Mouse (Mus musculus) hindbrain, embryonic 11.5 days (tissue): ENCODE measurements around the gene Tec. TPM values are rescaled to one million over a fixed set of nuclear protein-coding genes. Genes with fewer than 3 reads are reported as not detected.

ENCODE experiments used
- ATAC-seq: fragments of 200-750 bp; cut with Nextera tagmentation; 2 replicates; pipeline ENCODE4 v1.8.0; 2017; ENCODE audit warnings: mild to moderate bottlenecking, moderate TSS enrichment, moderate library complexity; ENCODE audit not compliant: low FRiP score
- DNase-seq: peaks from one replicate; pipeline ENCODE4 v3.0.0-alpha.2; 2015; ENCODE audit warnings: low spot score
- H3K27ac ChIP-seq: fragments of 300-500 bp; sonication (generic); 2 replicates; pipeline ENCODE4 v1.5.1; 2014; ENCODE audit warnings: mild to moderate bottlenecking, low read depth, low read length
- H3K27me3 ChIP-seq: fragments of 300-500 bp; sonication (generic); 2 replicates; pipeline ENCODE4 v1.6.1; 2014; ENCODE audit warnings: mild to moderate bottlenecking, low read length, moderate library complexity, mixed read lengths; ENCODE audit not compliant: control insufficient read depth, insufficient read depth
- H3K36me3 ChIP-seq: fragments of 300-500 bp; sonication (generic); 2 replicates; pipeline ENCODE4 v1.6.1; 2014; ENCODE audit warnings: mild to moderate bottlenecking, low read length, moderate library complexity, mixed read lengths; ENCODE audit not compliant: control insufficient read depth, insufficient read depth
- H3K4me1 ChIP-seq: fragments of 300-500 bp; sonication (generic); replicated peaks from 2 replicates; pipeline ENCODE4 v1.6.1; 2014; ENCODE audit warnings: low read length, mixed read lengths; ENCODE audit not compliant: control insufficient read depth, insufficient read depth
- H3K4me2 ChIP-seq: fragments of 300-500 bp; sonication (generic); replicated peaks from 2 replicates; pipeline ENCODE4 v1.6.1; 2014; ENCODE audit warnings: mild to moderate bottlenecking, low read depth, low read length
- H3K4me3 ChIP-seq: fragments of 300-500 bp; sonication (generic); 2 replicates; pipeline ENCODE4 v1.5.1; 2014; ENCODE audit warnings: low read depth, low read length
- H3K9ac ChIP-seq: fragments of 300-500 bp; sonication (generic); 2 replicates; pipeline ENCODE4 v1.6.1; 2014; ENCODE audit warnings: low read depth, low read length
- H3K9me3 ChIP-seq: fragments of 300-500 bp; sonication (generic); 2 replicates; pipeline ENCODE4 v1.6.1; 2016; ENCODE audit warnings: low read length; ENCODE audit not compliant: control insufficient read depth
- WGBS: fragments of 180-500 bp; shearing (Covaris S2); extraction: QIAGEN DNeasy Blood & Tissue Kit; methylation state at CpG from one replicate; pipeline ENCODE4 v1.1.7; 2014; 5-methylcytosine and 5-hydroxymethylcytosine counted together
- polyA plus RNA-seq: library from polyadenylated mRNA; unstranded; fragments of >200 nt; fragmentation: Nextera tagmentation; extraction: Ambion mirVana; gene quantifications from 2 replicates; pipeline ENCODE4 v1.2.1, GENCODE M21; 2014

Gene Tec
- polyA plus RNA-seq, 1 experiment from 2014 or later = 5.3 TPM

DNA sequence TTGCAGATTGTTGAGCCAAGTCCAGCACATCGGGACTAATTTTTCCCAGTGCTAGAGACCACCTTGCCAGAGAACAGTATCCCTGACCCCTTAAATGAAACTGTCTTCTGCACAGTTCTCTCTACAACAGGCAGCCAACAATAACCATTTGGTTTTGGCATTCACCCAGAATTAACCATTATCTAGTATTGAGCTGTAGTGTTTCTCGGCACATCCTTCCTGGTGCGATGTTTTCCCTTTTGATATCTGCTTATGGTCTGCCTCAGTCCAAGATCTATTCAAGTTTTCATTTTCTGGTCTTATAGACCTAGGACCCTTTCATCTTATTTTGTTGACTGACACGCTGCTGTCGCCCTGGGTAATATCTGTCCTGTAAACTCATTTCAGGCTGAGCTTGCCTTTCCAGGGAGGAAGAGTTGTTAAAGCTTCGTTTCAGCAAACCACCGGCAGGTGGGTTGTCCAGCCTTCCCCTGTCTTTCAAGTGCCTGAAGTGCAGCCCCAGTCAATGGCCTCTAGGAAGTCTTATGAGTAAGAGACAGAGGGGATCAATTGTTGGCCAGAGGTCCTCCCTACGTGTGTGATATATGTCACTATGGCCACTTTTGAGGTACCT lies 40.1 kb upstream of the Tec start:
- no peak overlapping the region for H3K9ac ChIP-seq
- WGBS = 86% methylated on average over 8 of the region's 8 CpGs
- ATAC-seq (no peak), DNase-seq (no peak)
- no peaks in the 10 kb centered on the region for H3K36me3 ChIP-seq
- H3K4me2 ChIP-seq = no peak overlapping the region
- H3K27ac ChIP-seq = no peak overlapping the region
- H3K4me3 ChIP-seq = no peak overlapping the region
- H3K4me1 ChIP-seq = no peaks in the 10 kb centered on the region
- H3K9me3 ChIP-seq = no peaks in the 10 kb centered on the region
- H3K27me3 ChIP-seq = no peaks in the 10 kb centered on the region

DNA sequence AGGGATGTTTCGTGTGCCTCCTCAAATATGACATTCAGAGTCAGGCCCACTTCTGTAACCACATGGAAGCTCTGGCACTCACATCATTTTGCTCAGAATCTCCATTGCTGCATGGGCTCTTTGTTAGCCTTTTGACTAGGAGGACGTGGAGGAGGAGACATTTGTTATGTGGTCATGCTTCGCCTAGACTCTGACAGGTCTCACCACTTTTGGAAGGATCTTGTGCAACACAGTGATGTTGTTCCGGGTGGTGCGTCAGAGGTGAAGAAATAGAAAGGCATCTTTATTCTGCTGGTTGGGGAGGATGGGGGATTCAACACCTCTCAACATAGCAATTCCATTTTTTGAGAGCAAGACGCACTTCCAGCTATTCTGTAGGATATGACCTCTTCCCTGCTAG lies 39.1 kb upstream of the Tec start:
- Histone ChIP-seq H3K4me2 (no peak overlapping the region), H3K4me1 (no peaks in the 10 kb centered on the region), H3K27ac (no peak overlapping the region), H3K27me3 (no peaks in the 10 kb centered on the region), H3K36me3 (no peaks in the 10 kb centered on the region), H3K9ac (no peak overlapping the region), H3K9me3 (no peaks in the 10 kb centered on the region), H3K4me3 (no peak overlapping the region)
- DNase-seq (no peak), ATAC-seq (no peak)
- 87% methylated on average over 6 of the region's 6 CpGs for WGBS

DNA sequence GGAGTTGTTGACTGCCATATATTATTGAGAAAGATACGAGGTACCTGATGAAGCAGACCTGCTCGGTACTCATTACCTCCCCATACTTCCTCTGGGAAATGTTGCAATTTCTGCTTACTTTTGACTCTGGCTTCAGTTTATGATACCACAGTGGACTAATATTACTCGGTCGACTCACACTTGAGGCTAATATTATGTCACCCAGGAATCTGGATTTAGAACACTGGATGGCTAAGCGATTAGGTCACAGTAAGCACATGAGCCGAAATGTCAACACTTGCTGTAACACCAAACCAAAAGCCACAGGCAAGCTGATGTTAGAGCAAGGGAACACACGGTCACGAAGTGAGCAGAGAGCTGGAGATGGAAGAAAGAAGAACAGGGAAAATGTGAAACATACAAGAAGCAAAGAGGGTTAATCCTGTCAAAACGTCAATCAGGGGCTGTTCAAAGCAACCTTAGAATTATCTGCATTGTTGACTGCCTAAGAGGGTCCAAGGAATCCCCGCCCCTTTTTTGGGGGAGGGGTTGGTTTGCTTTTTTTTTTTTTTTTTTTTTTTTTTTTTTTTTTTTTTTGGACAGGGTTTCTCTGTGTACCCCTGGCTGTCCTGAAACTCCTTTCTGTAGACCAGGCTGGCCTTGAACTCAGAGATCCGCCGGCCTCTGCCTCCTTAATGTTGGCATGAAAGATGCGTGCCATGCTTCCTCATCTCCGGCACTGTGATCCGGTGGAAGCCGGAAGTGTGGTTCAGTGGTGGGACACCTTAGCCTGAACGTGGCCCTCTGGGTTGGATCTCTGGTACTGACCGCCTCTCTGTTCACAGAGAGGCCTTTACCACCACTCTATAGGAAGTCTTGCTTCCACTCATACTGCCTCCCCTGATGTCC lies 36.9 kb upstream of the Tec start:
- Histone ChIP-seq H3K4me3 (no peak overlapping the region), H3K4me1 (no peaks in the 10 kb centered on the region), H3K27ac (no peak overlapping the region), H3K9me3 (no peaks in the 10 kb centered on the region), H3K9ac (no peak overlapping the region), H3K27me3 (no peaks in the 10 kb centered on the region), H3K36me3 (no peaks in the 10 kb centered on the region), H3K4me2 (no peak overlapping the region)
- 82% methylated on average over 18 of the region's 18 CpGs for WGBS
- DNase-seq (no peak), ATAC-seq (no peak)

DNA sequence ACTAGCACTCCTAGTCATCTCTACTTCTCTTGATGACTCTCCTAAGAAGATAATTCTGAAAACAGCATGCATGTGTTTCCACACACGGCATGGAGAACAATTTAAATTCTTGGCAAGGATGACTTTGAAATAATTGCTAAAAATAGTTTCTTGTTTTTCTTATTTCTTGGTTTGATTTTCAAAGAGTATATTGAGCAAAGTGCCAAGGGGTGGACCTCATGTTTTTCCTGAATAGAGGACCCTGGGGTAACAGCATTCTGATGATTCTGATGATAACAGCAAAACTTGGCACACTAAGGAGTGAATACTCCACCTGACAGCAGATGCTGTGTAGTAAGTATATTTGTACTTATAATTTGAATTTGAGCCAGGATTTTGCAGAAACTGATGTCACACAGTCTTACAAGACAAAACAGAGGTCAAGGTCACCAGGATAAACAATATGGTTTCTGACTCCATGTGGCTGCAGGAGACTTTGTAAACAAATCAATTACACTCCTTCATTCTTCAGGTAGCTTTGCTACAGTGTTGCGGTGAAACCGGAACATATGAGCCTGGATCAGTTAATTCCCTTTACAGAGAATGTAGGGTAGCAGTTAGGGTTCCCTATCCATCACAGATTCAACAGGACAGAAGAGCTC lies 34.7 kb upstream of the Tec start:
- no peak overlapping the region for H3K4me3 ChIP-seq
- DNase-seq = no peak
- no peaks in the 10 kb centered on the region for H3K27me3 ChIP-seq
- H3K9ac ChIP-seq = no peak overlapping the region
- H3K27ac ChIP-seq = no peak overlapping the region
- H3K9me3 ChIP-seq = no peaks in the 10 kb centered on the region
- no peak overlapping the region for H3K4me2 ChIP-seq
- no peak for ATAC-seq
- H3K36me3 ChIP-seq = no peaks in the 10 kb centered on the region
- 96% methylated on average over 3 of the region's 3 CpGs for WGBS
- H3K4me1 ChIP-seq = no peaks in the 10 kb centered on the region

DNA sequence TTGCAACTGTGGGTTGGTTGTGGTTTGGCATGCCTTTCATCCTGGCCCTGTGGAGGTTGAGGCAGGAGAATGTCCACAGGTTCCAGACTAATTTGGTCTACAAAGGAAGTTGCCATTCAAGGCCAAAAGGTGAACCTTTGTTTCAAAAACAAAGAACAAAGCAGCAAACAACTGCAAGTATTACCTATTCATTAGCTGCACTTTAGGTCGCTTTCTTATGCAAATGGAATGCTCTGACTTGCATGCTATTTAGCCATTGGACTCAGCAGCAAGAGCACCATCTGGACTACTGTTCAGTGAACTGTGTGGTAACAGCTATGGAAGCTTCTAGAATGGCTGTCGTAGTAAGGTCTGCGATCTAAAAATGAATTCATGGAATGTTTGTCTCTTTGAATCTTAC lies 34.0 kb upstream of the Tec start:
- no peaks in the 10 kb centered on the region for H3K36me3 ChIP-seq
- no peak overlapping the region for H3K9ac ChIP-seq
- ATAC-seq = no peak
- H3K27ac ChIP-seq = no peak overlapping the region
- H3K4me2 ChIP-seq = no peak overlapping the region
- no peak for DNase-seq
- H3K9me3 ChIP-seq = no peaks in the 10 kb centered on the region
- WGBS = 52% methylated on average over 3 of the region's 3 CpGs
- H3K4me1 ChIP-seq = no peaks in the 10 kb centered on the region
- no peak overlapping the region for H3K4me3 ChIP-seq
- H3K27me3 ChIP-seq = no peaks in the 10 kb centered on the region

DNA sequence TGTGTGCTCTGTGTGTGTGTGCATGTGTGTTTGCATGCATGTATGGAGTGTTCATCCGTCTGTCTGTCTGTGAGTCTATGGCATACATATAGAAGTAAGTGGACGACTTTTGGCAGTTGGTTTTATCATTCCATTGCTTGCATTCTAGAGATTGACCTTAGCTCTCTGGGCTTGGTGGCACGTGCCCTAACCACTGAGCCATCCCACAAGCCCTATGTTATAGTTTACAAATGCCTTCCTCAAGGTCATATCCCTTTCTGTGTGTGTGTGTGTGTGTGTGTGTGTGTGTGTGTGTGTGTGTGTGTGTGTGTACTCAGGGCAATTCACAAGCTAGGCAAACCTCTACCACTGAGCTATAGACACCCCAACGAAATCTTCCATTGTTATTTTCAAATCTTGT lies 33.6 kb upstream of the Tec start:
- H3K4me1 ChIP-seq = no peaks in the 10 kb centered on the region
- H3K4me3 ChIP-seq = no peak overlapping the region
- no peaks in the 10 kb centered on the region for H3K27me3 ChIP-seq
- no peaks in the 10 kb centered on the region for H3K36me3 ChIP-seq
- H3K4me2 ChIP-seq = no peak overlapping the region
- 85% methylated on average over 4 of the region's 4 CpGs for WGBS
- no peak overlapping the region for H3K9ac ChIP-seq
- DNase-seq = no peak
- no peak overlapping the region for H3K27ac ChIP-seq
- ATAC-seq = no peak
- no peaks in the 10 kb centered on the region for H3K9me3 ChIP-seq

DNA sequence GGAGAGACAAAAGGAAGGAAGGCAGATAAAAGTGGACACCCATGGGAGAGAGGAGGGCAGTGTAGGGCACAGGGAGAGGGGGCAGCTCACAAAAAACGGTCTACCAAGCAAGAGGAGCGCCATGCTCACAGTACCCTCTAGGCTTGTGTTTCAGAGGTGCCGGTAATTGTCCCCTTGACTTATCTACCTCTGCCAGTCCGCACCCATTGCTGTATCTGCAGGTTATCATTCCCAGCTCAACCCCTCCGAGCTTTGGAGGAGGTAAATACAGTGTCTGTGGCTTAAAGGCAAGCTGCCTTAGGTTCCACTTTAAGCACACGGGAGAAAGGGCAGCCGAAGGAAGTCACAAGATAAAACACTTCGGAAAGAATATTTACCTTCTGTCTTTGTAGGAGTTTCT lies 31.0 kb upstream of the Tec start:
- Histone ChIP-seq H3K36me3 (no peaks in the 10 kb centered on the region), H3K4me1 (no peaks in the 10 kb centered on the region), H3K27me3 (no peaks in the 10 kb centered on the region), H3K4me3 (no peak overlapping the region), H3K4me2 (no peak overlapping the region), H3K9ac (no peak overlapping the region), H3K9me3 (no peaks in the 10 kb centered on the region), H3K27ac (no peak overlapping the region)
- WGBS = 89% methylated on average over 8 of the region's 8 CpGs
- no peak for DNase-seq
- ATAC-seq = no peak

DNA sequence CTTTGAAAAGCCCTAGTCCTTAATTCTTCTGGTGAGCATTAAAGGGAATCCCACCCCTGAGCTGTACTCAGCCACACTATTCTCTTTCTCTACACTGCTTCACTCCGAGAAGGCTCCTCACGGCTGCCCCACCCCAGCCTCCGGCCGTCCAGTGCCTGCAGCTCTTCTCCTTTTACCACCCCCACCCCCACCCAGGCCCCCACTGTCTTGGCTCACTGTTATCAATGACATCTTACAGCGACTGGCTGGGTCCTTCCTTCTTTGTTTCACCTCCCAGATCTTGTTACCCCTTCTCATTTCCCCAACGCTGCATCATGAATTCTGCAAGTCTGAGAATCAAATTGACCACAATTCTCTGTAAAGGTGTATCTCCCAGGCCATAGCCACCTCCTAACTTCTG lies 29.7 kb upstream of the Tec start:
- WGBS = 60% methylated on average over 6 of the region's 6 CpGs
- no peak for DNase-seq
- H3K27ac ChIP-seq = no peak overlapping the region
- no peak overlapping the region for H3K9ac ChIP-seq
- no peak overlapping the region for H3K4me3 ChIP-seq
- no peak for ATAC-seq
- no peaks in the 10 kb centered on the region for H3K36me3 ChIP-seq
- no peak overlapping the region for H3K4me2 ChIP-seq
- H3K9me3 ChIP-seq = no peaks in the 10 kb centered on the region
- no peaks in the 10 kb centered on the region for H3K27me3 ChIP-seq
- no peaks in the 10 kb centered on the region for H3K4me1 ChIP-seq
